Mouse (Mus musculus): ENCODE measurements around the gene Sh2d6. TPM values are rescaled to one million over a fixed set of nuclear protein-coding genes. Genes with fewer than 3 reads are reported as not detected.
"Not testable (repeated sequence)": the region's sequence is repeated elsewhere in the genome, so short reads cannot be mapped to it uniquely, and the experiment has no call there.

Gene Sh2d6
- total RNA-seq, 2 experiments from 2014 or later: 0.70 to 0.92 TPM

- intact Hi-C loops (cut with DNase I): loop anchor here (5.0 kb wide), 2 partner anchors 60 to 75 kb away; partner anchors contain the start of gene Mat2a
These were observed 9.0 kb downstream of the Sh2d6 start for GRCm38 (mm10) chr6:72512386-72513070.

GRCm38 (mm10) chr6:72510686-72511421 lies 10.7 kb downstream of the Sh2d6 start:
- intact Hi-C loops (cut with DNase I): loop anchor here (5.0 kb wide), 2 partner anchors 59 to 74 kb away; partner anchors contain the start of gene Mat2a
- peak in 1 of 2 experiments; percentile 52 for DNase-seq (ENCODE audit: low spot score in 2 of 2)

More at GRCm38 (mm10) chr6:72512386-72513070, 9.0 kb downstream of the Sh2d6 start:
- peak; percentile 89 to 92 for DNase-seq (ENCODE audit: low spot score in 2 of 2)

DNA sequence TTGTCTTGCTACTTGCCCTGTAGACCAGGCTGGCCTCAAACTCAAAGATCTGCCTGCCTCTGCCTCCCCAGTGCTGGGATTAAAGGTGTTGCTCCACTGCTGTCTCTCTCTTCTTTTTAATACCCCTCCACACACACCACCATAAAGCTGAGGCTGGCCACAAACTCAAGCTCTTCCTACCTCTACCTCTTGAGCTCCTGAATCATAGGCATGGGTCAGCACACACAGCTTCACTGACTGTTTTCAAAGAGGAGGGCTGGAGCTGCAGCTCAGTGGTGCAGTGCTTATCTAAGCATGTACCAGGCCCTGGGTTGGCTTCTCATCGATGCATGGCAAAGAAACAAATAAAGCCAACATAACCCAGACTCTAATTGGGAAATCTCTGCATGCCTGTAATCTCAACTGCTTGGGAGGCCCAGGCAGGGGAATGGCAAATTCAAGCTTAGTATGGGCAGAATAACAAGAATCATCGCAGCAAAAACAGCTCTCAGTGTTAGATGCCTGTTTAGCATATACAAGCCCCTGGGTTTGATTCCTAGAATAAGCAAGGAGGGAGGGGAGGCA lies 11.6 kb downstream of the Sh2d6 start:
- intact Hi-C loops (cut with DNase I): loop anchor here (5.0 kb wide), 2 partner anchors 58 to 73 kb away; partner anchors contain the start of gene Mat2a
- DNase-seq (ENCODE audit: low spot score in 2 of 2): no peak

DNA sequence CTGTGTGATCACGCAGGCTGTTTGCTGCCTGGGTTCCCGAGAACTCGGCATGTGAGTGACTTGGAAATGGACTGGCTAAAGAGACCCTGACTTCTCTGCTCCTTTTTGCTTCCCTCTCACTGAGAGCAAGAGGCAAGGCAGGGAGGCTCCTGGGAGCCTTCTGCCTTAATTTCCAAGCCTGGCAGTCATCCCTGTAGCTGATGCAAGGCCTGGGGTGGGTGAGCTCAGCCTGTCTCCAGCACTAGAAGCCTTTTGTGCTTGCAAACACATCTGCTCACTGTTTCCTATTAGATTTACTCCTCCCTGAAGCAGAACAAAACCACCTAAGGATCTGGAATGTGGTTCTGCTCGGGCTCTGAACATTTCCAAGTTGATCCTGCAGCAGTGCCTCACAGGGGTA lies 12.9 kb downstream of the Sh2d6 start:
- no peak for DNase-seq (ENCODE audit: low spot score in 2 of 2)
- intact Hi-C loops (cut with DNase I): no loop called here

- intact Hi-C loops (cut with DNase I): no loop called here
- DNase-seq (ENCODE audit: low spot score in 2 of 2): no peak
These were observed 15.4 kb downstream of the Sh2d6 start for GRCm38 (mm10) chr6:72506104-72506503.

- no peak for DNase-seq (ENCODE audit: low spot score in 2 of 2)
- intact Hi-C loops (cut with DNase I): no loop called here
These were observed 17.6 kb downstream of the Sh2d6 start for GRCm38 (mm10) chr6:72503939-72504338.

DNA sequence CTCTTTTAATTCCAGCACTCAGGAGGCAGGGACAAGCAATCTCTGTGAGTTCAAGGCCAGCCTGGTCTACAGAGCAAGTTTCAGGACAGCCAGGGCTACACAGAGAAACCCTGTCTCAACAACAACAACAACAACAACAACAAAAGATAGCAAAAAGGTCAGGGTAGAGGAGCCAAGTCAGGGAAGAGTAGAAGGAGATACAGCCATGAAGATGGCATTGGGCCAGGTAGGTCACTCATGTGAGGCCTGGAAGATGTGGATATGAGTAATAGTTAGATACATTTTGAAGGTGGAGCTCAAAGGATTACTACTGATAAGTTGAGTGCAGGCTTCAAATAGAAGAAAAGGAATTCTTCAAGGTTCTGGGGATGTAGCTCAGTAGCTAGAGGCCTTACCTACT lies 18.2 kb downstream of the Sh2d6 start:
- intact Hi-C loops (cut with DNase I): no loop called here
- no peak for DNase-seq (ENCODE audit: low spot score in 2 of 2)

DNA sequence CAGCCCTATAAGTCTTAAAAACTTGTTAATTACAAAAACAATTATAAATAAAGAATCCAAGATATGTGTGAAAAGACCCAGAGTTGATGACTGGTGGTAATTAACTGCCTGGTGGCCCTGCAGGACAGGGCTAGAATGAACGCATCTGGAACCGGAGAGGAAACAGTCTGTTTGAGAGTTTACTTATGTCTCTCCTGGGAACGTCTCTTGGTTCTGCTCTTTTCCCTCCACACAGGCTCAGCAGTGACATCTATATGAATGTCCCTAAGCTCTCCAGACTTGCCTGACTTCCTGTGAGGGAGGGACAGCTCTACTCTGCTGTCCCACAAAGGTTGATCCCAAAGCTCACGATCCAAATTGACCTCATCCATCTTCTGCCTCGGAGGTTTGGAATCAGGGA lies 22.6 kb downstream of the Sh2d6 start:
- no peak for DNase-seq (ENCODE audit: low spot score in 2 of 2)
- intact Hi-C loops (cut with DNase I): no loop called here

GRCm38 (mm10) chr6:72492892-72493291 lies 28.6 kb downstream of the Sh2d6 start:
- DNase-seq (ENCODE audit: low spot score in 2 of 2): no peak
- intact Hi-C loops (cut with DNase I): no loop called here

DNA sequence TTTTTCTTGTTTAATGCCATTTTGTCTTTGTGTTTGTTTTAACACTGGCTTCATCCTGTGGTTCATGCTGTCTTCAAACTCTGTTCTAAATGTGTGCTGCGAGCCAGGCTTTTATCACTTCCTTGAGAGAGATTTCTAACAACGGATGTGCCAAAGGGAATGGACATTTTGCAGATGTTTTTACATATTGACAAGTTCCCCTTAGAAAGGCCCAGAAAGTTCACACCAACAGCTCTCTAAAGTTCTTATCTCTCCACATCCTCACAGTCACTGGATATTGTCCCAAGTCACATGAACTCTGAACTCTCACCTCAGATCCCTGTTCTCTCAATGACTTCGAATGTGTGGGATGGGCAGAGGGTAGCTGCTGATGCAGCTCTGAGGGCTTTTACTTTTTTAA lies 30.4 kb downstream of the Sh2d6 start:
- no peak for DNase-seq (ENCODE audit: low spot score in 2 of 2)
- intact Hi-C loops (cut with DNase I): no loop called here

- no peak for DNase-seq (ENCODE audit: low spot score in 2 of 2)
- intact Hi-C loops (cut with DNase I): no loop called here
These were observed 32.0 kb downstream of the Sh2d6 start for GRCm38 (mm10) chr6:72489534-72489933.

- intact Hi-C loops (cut with DNase I): no loop called here
These were observed 32.7 kb downstream of the Sh2d6 start for GRCm38 (mm10) chr6:72488850-72489249.

DNA sequence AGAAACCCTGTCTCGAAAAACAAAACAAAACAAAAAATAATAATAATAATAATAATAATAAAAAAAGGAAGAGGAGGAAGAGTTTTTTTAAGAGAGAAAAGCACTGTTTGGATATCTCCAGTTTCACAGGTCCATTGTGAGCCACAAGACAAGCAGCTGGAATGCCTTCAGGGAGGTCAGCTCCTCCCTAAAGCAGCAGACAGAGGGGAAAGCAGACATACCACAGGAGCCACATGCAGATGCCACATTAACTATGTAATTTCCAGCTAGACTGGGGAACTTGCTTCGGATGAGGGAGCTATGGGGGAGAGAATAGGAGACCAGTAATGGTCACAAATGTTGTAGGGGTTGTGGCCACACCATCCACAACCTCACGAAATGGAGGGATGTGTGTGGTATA lies 34.2 kb downstream of the Sh2d6 start:
- intact Hi-C loops (cut with DNase I): no loop called here
- DNase-seq (ENCODE audit: low spot score in 2 of 2): no peak

More at GRCm38 (mm10) chr6:72488850-72489249, 32.7 kb downstream of the Sh2d6 start:
- no peak for DNase-seq (ENCODE audit: low spot score in 2 of 2)

GRCm38 (mm10) chr6:72486307-72486706 lies 35.2 kb downstream of the Sh2d6 start:
- DNase-seq (ENCODE audit: low spot score in 2 of 2): no peak
- intact Hi-C loops (cut with DNase I): no loop called here

DNA sequence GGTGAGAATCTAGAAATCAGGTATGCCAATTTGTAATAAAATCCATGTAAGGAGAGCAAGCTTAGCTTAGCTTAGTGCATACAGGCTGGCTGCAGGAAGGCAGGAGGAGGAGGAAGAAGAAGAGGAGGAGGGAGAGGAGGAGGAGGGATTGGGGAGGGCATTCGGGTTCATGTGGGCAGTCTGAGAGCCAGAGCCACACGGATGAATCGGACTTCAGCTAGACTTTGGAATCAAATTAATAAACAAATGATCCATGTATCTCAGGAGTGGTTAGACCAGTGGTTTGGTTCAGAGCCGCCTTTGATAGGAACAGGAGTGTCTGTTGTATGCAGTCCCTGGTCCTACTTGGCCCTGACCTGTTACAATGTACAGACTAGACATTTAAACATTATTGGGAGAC lies 36.6 kb downstream of the Sh2d6 start:
- intact Hi-C loops (cut with DNase I): no loop called here

DNA sequence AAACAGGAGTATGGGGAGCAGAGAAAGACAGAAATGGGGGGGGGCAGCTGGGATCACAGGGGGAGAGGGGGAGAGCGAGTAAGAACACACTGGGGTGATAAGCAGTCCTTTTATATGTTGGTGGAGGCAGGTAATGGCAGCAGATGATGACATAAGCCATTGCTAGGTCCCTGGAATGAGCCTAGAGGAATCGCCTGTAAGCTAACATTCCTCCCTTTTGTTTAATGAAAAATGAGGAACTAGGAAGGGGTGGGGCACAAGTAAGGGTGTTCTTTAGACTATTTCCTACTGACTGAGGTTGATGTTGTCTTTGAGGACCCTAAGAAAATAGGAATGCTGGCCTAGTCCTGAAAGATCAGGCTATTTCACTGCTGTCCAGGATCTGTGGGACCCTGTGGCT lies 39.4 kb downstream of the Sh2d6 start:
- intact Hi-C loops (cut with DNase I): no loop called here
- DNase-seq (ENCODE audit: low spot score in 2 of 2): no peak

More for the DNA sequence above, 36.6 kb downstream of the Sh2d6 start:
- DNase-seq (ENCODE audit: low spot score in 2 of 2): no peak

DNA sequence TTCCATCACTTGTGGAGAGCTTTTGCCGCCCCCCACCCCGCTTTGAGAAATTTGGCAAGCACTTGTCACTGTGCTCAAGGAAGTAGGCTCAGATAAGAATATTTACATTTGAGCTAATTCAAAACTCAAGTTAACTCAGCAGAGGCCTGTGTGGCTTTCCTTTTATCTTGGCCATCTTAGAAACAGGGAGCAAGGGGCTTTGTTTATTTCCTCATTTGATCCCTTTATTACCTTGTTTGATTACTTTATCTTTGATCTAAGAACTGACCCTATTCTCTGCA lies 41.1 kb downstream of the Sh2d6 start:
- no peak for DNase-seq (ENCODE audit: low spot score in 2 of 2)
- intact Hi-C loops (cut with DNase I): no loop called here

GRCm38 (mm10) chr6:72479645-72480421 lies 41.7 kb downstream of the Sh2d6 start:
- intact Hi-C loops (cut with DNase I): no loop called here

GRCm38 (mm10) chr6:72478691-72479090 lies 42.8 kb downstream of the Sh2d6 start:
- intact Hi-C loops (cut with DNase I): not testable (repeated sequence)

More at GRCm38 (mm10) chr6:72479645-72480421, 41.7 kb downstream of the Sh2d6 start:
- DNase-seq (ENCODE audit: low spot score in 2 of 2): no peak

GRCm38 (mm10) chr6:72477621-72478020 lies 43.9 kb downstream of the Sh2d6 start:
- no peak for DNase-seq (ENCODE audit: low spot score in 2 of 2)

More at GRCm38 (mm10) chr6:72478691-72479090, 42.8 kb downstream of the Sh2d6 start:
- not testable (repeated sequence) for DNase-seq (ENCODE audit: low spot score in 2 of 2)

More at GRCm38 (mm10) chr6:72477621-72478020, 43.9 kb downstream of the Sh2d6 start:
- intact Hi-C loops (cut with DNase I): no loop called here
